Mouse (Mus musculus): Measurements from ENCODE around the gene Trio. TPM values are rescaled to one million over a fixed set of nuclear protein-coding genes. Genes with fewer than 3 reads are reported as not detected.
"Not testable (repeated sequence)": the region's sequence is repeated elsewhere in the genome, so short reads cannot be mapped to it uniquely, and the experiment has no call there.

The Trio gene
- polyA plus RNA-seq, 1 experiment from 2014 or later = 2.8 TPM

- peaks cover 15% of the 10 kb centered on the region for H3K4me1 ChIP-seq (replicated peaks)
- 41% methylated on average over 6 of the region's 6 CpGs for WGBS (ENCODE audit: insufficient replicate concordance)
- no peak for ATAC-seq (ENCODE audit: low read depth)
These were observed 299.4 kb downstream of the Trio start for GRCm38 (mm10) chr15:27726228-27726627.

GRCm38 (mm10) chr15:27724796-27725680 lies 300.6 kb downstream of the Trio start:
- ATAC-seq (ENCODE audit: low read depth) (0 out of 2 replicates have a peak, but pooled peaks have one; percentile 29), DNase-seq (no peak)
- H3K9me3 ChIP-seq (replicated peaks) = no peaks in the 10 kb centered on the region
- H3K4me2 ChIP-seq = peak overlapping the region; percentile 41
- H3K27me3 ChIP-seq = no peaks in the 10 kb centered on the region
- no peak overlapping the region for H3K4me3 ChIP-seq (replicated peaks)
- 18% methylated on average over 9 of the region's 9 CpGs for WGBS (ENCODE audit: insufficient replicate concordance)
- H3K27ac ChIP-seq = peak overlapping the region; percentile 0; the same call in 1 of the 2 replicates
- H3K4me1 ChIP-seq (replicated peaks) = peaks cover 15% of the 10 kb centered on the region
- H3K36me3 ChIP-seq = no peaks in the 10 kb centered on the region
- H3K9ac ChIP-seq = no peak overlapping the region

More at GRCm38 (mm10) chr15:27726228-27726627, 299.4 kb downstream of the Trio start:
- no peaks in the 10 kb centered on the region for H3K27me3 ChIP-seq
- no peak for DNase-seq
- no peak overlapping the region for H3K27ac ChIP-seq
- H3K4me2 ChIP-seq = no peak overlapping the region
- no peak overlapping the region for H3K4me3 ChIP-seq (replicated peaks)
- H3K9ac ChIP-seq = no peak overlapping the region
- H3K9me3 ChIP-seq (replicated peaks) = no peaks in the 10 kb centered on the region
- no peaks in the 10 kb centered on the region for H3K36me3 ChIP-seq

DNA sequence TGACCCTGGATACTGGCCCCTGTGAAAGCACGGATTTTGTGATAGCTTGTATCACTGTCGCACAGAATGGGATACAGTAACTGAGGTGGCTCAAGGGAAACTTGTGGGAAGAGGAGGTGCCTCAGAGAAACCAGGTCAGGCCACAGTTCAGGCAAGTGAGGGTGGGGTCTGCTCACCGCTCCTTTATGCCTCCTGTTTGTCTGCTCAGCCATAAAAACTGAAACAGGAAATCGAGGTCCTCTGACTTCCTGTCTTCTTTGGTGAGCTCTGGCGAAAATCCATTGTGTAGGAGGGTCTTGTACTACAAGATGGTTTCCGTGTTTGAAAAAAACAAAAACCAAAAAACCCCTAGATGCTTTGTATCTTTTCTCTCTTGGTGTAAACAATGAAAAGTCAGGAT lies 301.4 kb downstream of the Trio start:
- H3K9me3 ChIP-seq (replicated peaks) = no peaks in the 10 kb centered on the region
- DNase-seq = no peak
- no peak overlapping the region for H3K9ac ChIP-seq
- 18% methylated on average over 6 of the region's 6 CpGs for WGBS (ENCODE audit: insufficient replicate concordance)
- peak overlapping the region; percentile 41 for H3K27ac ChIP-seq
- H3K4me3 ChIP-seq (replicated peaks) = no peak overlapping the region
- peak; percentile 12; the same call in 1 of the 2 replicates for ATAC-seq (ENCODE audit: low read depth)
- H3K4me1 ChIP-seq (replicated peaks) = peaks cover 15% of the 10 kb centered on the region
- no peaks in the 10 kb centered on the region for H3K36me3 ChIP-seq
- H3K4me2 ChIP-seq = peak overlapping the region; percentile 41
- H3K27me3 ChIP-seq = no peaks in the 10 kb centered on the region

GRCm38 (mm10) chr15:27723746-27724145 lies 301.9 kb downstream of the Trio start:
- Histone ChIP-seq H3K4me3 (replicated peaks) (no peak overlapping the region), H3K27me3 (no peaks in the 10 kb centered on the region), H3K9ac (no peak overlapping the region), H3K9me3 (replicated peaks) (no peaks in the 10 kb centered on the region), H3K4me2 (peak overlapping the region; percentile 41; the same call in 1 of the 2 replicates), H3K4me1 (replicated peaks) (peaks cover 15% of the 10 kb centered on the region), H3K36me3 (no peaks in the 10 kb centered on the region), H3K27ac (no peak overlapping the region)
- DNase-seq = no peak
- WGBS (ENCODE audit: insufficient replicate concordance) = 13% methylated on average over 6 of the region's 6 CpGs
- ATAC-seq (ENCODE audit: low read depth) = no peak

DNA sequence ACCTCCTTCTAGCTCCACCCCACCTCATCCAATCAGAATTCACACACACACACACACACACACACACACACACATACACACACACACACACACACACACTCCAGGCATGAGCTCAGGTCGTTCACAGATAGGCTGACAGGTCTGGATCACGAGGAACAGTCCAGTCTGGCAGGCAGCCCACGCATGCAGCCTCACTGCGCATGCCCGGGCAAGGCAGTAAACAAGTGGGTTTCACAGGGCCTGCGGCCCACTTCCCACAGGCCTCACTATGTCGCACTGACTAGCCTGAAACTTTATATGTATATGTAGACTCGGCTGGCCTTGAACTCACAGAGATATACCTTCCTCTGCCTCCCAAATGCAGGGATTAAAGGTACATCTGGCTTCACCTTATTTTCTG lies 305.4 kb downstream of the Trio start:
- H3K9ac ChIP-seq; H3K36me3 ChIP-seq; H3K4me2 ChIP-seq; H3K9me3 ChIP-seq (replicated peaks); H3K27ac ChIP-seq; DNase-seq; H3K4me3 ChIP-seq (replicated peaks); H3K27me3 ChIP-seq; ATAC-seq (ENCODE audit: low read depth): not testable (repeated sequence)
- peaks cover 15% of the 10 kb centered on the region for H3K4me1 ChIP-seq (replicated peaks)
- 71% methylated on average over 8 of the region's 8 CpGs for WGBS (ENCODE audit: insufficient replicate concordance)

- WGBS (ENCODE audit: insufficient replicate concordance) = 45% methylated on average over 7 of the region's 7 CpGs
- Histone ChIP-seq H3K27ac (no peak overlapping the region), H3K9ac (no peak overlapping the region), H3K36me3 (no peaks in the 10 kb centered on the region), H3K9me3 (replicated peaks) (no peaks in the 10 kb centered on the region), H3K4me1 (replicated peaks) (peaks cover 2% of the 10 kb centered on the region), H3K4me2 (no peak overlapping the region), H3K27me3 (no peaks in the 10 kb centered on the region), H3K4me3 (replicated peaks) (no peak overlapping the region)
- DNase-seq = no peak
- ATAC-seq (ENCODE audit: low read depth) = no peak
These were observed 307.0 kb downstream of the Trio start for GRCm38 (mm10) chr15:27718668-27719067.

DNA sequence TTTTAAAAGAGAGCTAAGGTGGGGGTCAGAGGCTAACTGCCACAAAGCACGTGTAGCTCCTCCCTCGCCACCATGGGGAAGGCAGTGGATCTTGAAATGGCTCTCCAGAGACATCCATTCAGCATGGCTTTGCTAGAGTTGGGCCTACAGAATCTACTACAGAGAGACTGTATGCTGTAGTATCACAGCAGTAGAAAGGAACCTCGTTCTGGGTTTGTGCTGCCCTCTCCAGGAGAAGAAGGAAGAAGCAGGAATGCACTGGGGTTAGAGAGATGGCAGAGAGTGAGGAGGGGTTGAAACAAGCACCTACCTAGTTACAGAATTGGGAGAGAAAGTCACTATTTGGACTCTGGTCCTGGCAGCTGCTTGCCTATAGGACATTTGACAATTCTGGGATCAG lies 310.3 kb downstream of the Trio start:
- Histone ChIP-seq H3K9me3 (replicated peaks) (no peaks in the 10 kb centered on the region), H3K27ac (no peak overlapping the region), H3K27me3 (no peaks in the 10 kb centered on the region), H3K4me1 (replicated peaks) (no peaks in the 10 kb centered on the region), H3K36me3 (no peaks in the 10 kb centered on the region), H3K9ac (no peak overlapping the region), H3K4me3 (replicated peaks) (no peak overlapping the region), H3K4me2 (no peak overlapping the region)
- DNase-seq (no peak), ATAC-seq (ENCODE audit: low read depth) (no peak)
- 12% methylated on average over 3 of the region's 3 CpGs for WGBS (ENCODE audit: insufficient replicate concordance)

DNA sequence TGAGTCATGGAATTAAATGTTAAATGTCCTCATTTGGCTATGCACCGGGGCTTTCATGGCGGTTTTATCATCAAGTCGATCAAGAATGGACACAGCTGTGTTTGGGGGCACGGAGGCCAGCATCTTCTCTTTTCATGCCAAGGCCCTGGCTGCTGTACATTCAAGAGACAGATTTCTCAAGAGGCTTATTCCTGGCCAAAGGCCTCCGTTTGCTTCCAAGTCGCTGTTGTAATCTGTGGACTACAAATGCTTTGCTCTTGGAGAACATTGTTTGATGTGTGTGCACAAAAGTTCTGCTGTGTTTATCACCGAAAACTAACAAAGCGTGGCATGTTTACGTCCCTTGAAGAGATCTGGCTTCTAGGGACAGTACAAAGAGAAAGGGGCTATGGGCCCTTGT lies 314.9 kb downstream of the Trio start:
- H3K27me3 ChIP-seq = no peaks in the 10 kb centered on the region
- no peaks in the 10 kb centered on the region for H3K4me1 ChIP-seq (replicated peaks)
- H3K36me3 ChIP-seq = no peaks in the 10 kb centered on the region
- ATAC-seq (ENCODE audit: low read depth) (no peak), DNase-seq (no peak)
- H3K4me2 ChIP-seq = no peak overlapping the region
- no peaks in the 10 kb centered on the region for H3K9me3 ChIP-seq (replicated peaks)
- H3K27ac ChIP-seq = no peak overlapping the region
- no peak overlapping the region for H3K9ac ChIP-seq
- H3K4me3 ChIP-seq (replicated peaks) = no peak overlapping the region
- WGBS (ENCODE audit: insufficient replicate concordance) = 65% methylated on average over 9 of the region's 9 CpGs

- H3K36me3 ChIP-seq = no peaks in the 10 kb centered on the region
- WGBS (ENCODE audit: insufficient replicate concordance) = 39% methylated on average over 7 of the region's 7 CpGs
- H3K27me3 ChIP-seq = no peaks in the 10 kb centered on the region
- H3K4me3 ChIP-seq (replicated peaks) = no peak overlapping the region
- H3K9me3 ChIP-seq (replicated peaks) = no peaks in the 10 kb centered on the region
- no peak overlapping the region for H3K9ac ChIP-seq
- no peak overlapping the region for H3K27ac ChIP-seq
- no peak overlapping the region for H3K4me2 ChIP-seq
- H3K4me1 ChIP-seq (replicated peaks) = no peaks in the 10 kb centered on the region
- no peak for DNase-seq
- ATAC-seq (ENCODE audit: low read depth) = no peak
These were observed 316.6 kb downstream of the Trio start for GRCm38 (mm10) chr15:27708968-27709612.

- Histone ChIP-seq H3K9me3 (replicated peaks) (no peaks in the 10 kb centered on the region), H3K4me1 (replicated peaks) (no peaks in the 10 kb centered on the region), H3K4me3 (replicated peaks) (no peak overlapping the region), H3K27me3 (no peaks in the 10 kb centered on the region), H3K36me3 (no peaks in the 10 kb centered on the region), H3K9ac (no peak overlapping the region), H3K27ac (no peak overlapping the region), H3K4me2 (no peak overlapping the region)
- no peak for DNase-seq
- WGBS (ENCODE audit: insufficient replicate concordance) = 28% methylated on average over 3 of the region's 3 CpGs
- no peak for ATAC-seq (ENCODE audit: low read depth)
These were observed 317.1 kb downstream of the Trio start for GRCm38 (mm10) chr15:27708499-27708898.

GRCm38 (mm10) chr15:27702972-27703313 lies 322.7 kb downstream of the Trio start:
- no peaks in the 10 kb centered on the region for H3K9me3 ChIP-seq (replicated peaks)
- H3K4me2 ChIP-seq = no peak overlapping the region
- 27% methylated on average over 1 of the region's 1 CpGs for whole genome bisulfite sequencing (ENCODE audit: insufficient replicate concordance)
- H3K4me1 ChIP-seq (replicated peaks) = peaks cover 8% of the 10 kb centered on the region
- DNase-seq (no peak), ATAC-seq (ENCODE audit: low read depth) (no peak)
- H3K4me3 ChIP-seq (replicated peaks) = no peak overlapping the region
- peak overlapping the region; percentile 56 for H3K27ac ChIP-seq
- no peak overlapping the region for H3K9ac ChIP-seq
- no peaks in the 10 kb centered on the region for H3K36me3 ChIP-seq
- H3K27me3 ChIP-seq = no peaks in the 10 kb centered on the region
